Mouse (Mus musculus) erythroblast, embryonic 14.5 days (primary cell): ENCODE results near the gene Gm10840. TPM values are rescaled to one million over a fixed set of nuclear protein-coding genes. Genes with fewer than 3 reads are reported as not detected.
"Not testable (repeated sequence)": the region's sequence is repeated elsewhere in the genome, so short reads cannot be mapped to it uniquely, and the experiment has no call there.

ENCODE experiments used
- H3K27me3 ChIP-seq: 2 replicates; pipeline ENCODE4 v1.6.1; 2012; ENCODE audit warnings: inconsistent platforms; ENCODE audit not compliant: control insufficient read depth
- H3K36me3 ChIP-seq: 2 replicates; pipeline ENCODE4 v1.6.1; 2012; ENCODE audit warnings: mild to moderate bottlenecking, inconsistent platforms; ENCODE audit not compliant: control insufficient read depth
- H3K4me1 ChIP-seq: 2 replicates; pipeline ENCODE4 v1.6.1; 2012; ENCODE audit warnings: inconsistent platforms; ENCODE audit not compliant: control insufficient read depth
- H3K4me3 ChIP-seq: replicated peaks from 2 replicates; pipeline ENCODE3; 2012; ENCODE audit warnings: moderate library complexity, mild to moderate bottlenecking, inconsistent platforms
- H3K9me3 ChIP-seq: 2 replicates; pipeline ENCODE4 v1.6.1; 2012; ENCODE audit warnings: low read length, inconsistent platforms, mixed read lengths; ENCODE audit not compliant: control insufficient read depth
- GATA1 ChIP-seq: IDR thresholded peaks from 2 replicates; pipeline ENCODE4 v1.6.1; 2012; ENCODE audit warnings: low read length, inconsistent platforms, mixed read lengths
- TAL1 ChIP-seq: IDR thresholded peaks from 3 replicates; pipeline ENCODE4 v1.6.1; 2012; ENCODE audit warnings: low read length, inconsistent platforms, mixed read lengths
- polyA plus RNA-seq: library from polyadenylated mRNA; stranded (reverse); fragments of >175 nt; gene quantifications from 2 replicates; pipeline ENCODE4 v1.2.3, GENCODE M21; 2012

Gm10840 gene
- polyA plus RNA-seq, 1 experiment, result not detected

GRCm38 (mm10) chr11:106192657-106193370 is 32.2 kb downstream of the Gm10840 start:
- H3K4me1 ChIP-seq, result peaks cover 41% of the 10 kb centered on the region
- TF ChIP-seq GATA1 (0 out of 2 replicates have a peak, but pooled peaks have one; percentile 4), TAL1 (no peak)

GRCm38 (mm10) chr11:106193371-106194154 is 32.9 kb downstream of the Gm10840 start:
- TF ChIP-seq GATA1, result no peak
- TF ChIP-seq TAL1, result no peak
- Histone ChIP-seq H3K36me3 (peaks cover 25% of the 10 kb centered on the region), H3K4me1 (peaks cover 49% of the 10 kb centered on the region), H3K27me3 (no peaks in the 10 kb centered on the region), H3K9me3 (no peaks in the 10 kb centered on the region), H3K4me3 (peak overlapping the region; percentile 84)

More at GRCm38 (mm10) chr11:106192657-106193370, 32.2 kb downstream of the Gm10840 start:
- H3K27me3 ChIP-seq, result no peaks in the 10 kb centered on the region
- H3K9me3 ChIP-seq, result no peaks in the 10 kb centered on the region
- H3K36me3 ChIP-seq, result peaks cover 18% of the 10 kb centered on the region
- peak overlapping the region; percentile 84 for H3K4me3 ChIP-seq

GRCm38 (mm10) chr11:106194155-106194541 is 33.5 kb downstream of the Gm10840 start:
- no peaks in the 10 kb centered on the region for H3K9me3 ChIP-seq
- H3K4me3 ChIP-seq, result peak overlapping the region; percentile 84
- TF ChIP-seq GATA1 (no peak), TAL1 (no peak)
- H3K4me1 ChIP-seq, result peaks cover 50% of the 10 kb centered on the region
- H3K36me3 ChIP-seq, result peaks cover 30% of the 10 kb centered on the region
- no peaks in the 10 kb centered on the region for H3K27me3 ChIP-seq

- no peaks in the 10 kb centered on the region for H3K9me3 ChIP-seq
- TF ChIP-seq TAL1 (no peak), GATA1 (no peak)
- no peaks in the 10 kb centered on the region for H3K27me3 ChIP-seq
- peaks cover 50% of the 10 kb centered on the region for H3K4me1 ChIP-seq
- H3K4me3 ChIP-seq, result no peak overlapping the region
- H3K36me3 ChIP-seq, result peaks cover 35% of the 10 kb centered on the region
Measured at GRCm38 (mm10) chr11:106194891-106195290, 34.2 kb downstream of the Gm10840 start.

GRCm38 (mm10) chr11:106195341-106195740 is 34.7 kb downstream of the Gm10840 start:
- Histone ChIP-seq H3K4me3 (no peak overlapping the region), H3K27me3 (no peaks in the 10 kb centered on the region), H3K36me3 (peaks cover 39% of the 10 kb centered on the region), H3K9me3 (no peaks in the 10 kb centered on the region), H3K4me1 (peaks cover 49% of the 10 kb centered on the region)
- TF ChIP-seq TAL1, result no peak
- TF ChIP-seq GATA1, result no peak

GRCm38 (mm10) chr11:106198277-106198676 is 37.6 kb downstream of the Gm10840 start:
- H3K9me3 ChIP-seq, result no peaks in the 10 kb centered on the region
- H3K4me1 ChIP-seq, result peaks cover 41% of the 10 kb centered on the region
- no peaks in the 10 kb centered on the region for H3K27me3 ChIP-seq
- H3K36me3 ChIP-seq, result peaks cover 66% of the 10 kb centered on the region
- no peak overlapping the region for H3K4me3 ChIP-seq
- no peak for TF ChIP-seq TAL1
- no peak for TF ChIP-seq GATA1

- H3K4me3 ChIP-seq, result not testable (repeated sequence)
- H3K36me3 ChIP-seq, result peaks cover 83% of the 10 kb centered on the region
Measured at GRCm38 (mm10) chr11:106199997-106200396, 39.3 kb downstream of the Gm10840 start.

GRCm38 (mm10) chr11:106200756-106201155 is 40.1 kb downstream of the Gm10840 start:
- Histone ChIP-seq H3K4me1 (peaks cover 25% of the 10 kb centered on the region), H3K9me3 (no peaks in the 10 kb centered on the region), H3K36me3 (peaks cover 90% of the 10 kb centered on the region), H3K4me3 (no peak overlapping the region), H3K27me3 (no peaks in the 10 kb centered on the region)
- TF ChIP-seq GATA1, result no peak
- no peak for TF ChIP-seq TAL1

More at GRCm38 (mm10) chr11:106199997-106200396, 39.3 kb downstream of the Gm10840 start:
- peaks cover 28% of the 10 kb centered on the region for H3K4me1 ChIP-seq
- not testable (repeated sequence) for H3K9me3 ChIP-seq, H3K27me3 ChIP-seq

GRCm38 (mm10) chr11:106201337-106202122 is 40.9 kb downstream of the Gm10840 start:
- Histone ChIP-seq H3K4me1 (peaks cover 25% of the 10 kb centered on the region), H3K36me3 (peaks cover 90% of the 10 kb centered on the region), H3K9me3 (no peaks in the 10 kb centered on the region), H3K4me3 (no peak overlapping the region), H3K27me3 (no peaks in the 10 kb centered on the region)
- TF ChIP-seq GATA1 (no peak), TAL1 (no peak)
